Mouse (Mus musculus) cerebellum, adult 2 months (tissue): ENCODE data around the gene E330017A01Rik. TPM values are rescaled to one million over a fixed set of nuclear protein-coding genes. Genes with fewer than 3 reads are reported as not detected.

Experiments
- DNase-seq, 2 experiments: peaks; one replicate each; pipeline ENCODE4 v3.0.0; 2021
- H3K27ac ChIP-seq: fragments of 200-500 bp; 2 replicates; pipeline ENCODE4 v1.5.1; 2012; ENCODE audit warnings: low read length, control low read depth, inconsistent platforms; ENCODE audit not compliant: insufficient read depth
- H3K27me3 ChIP-seq: fragments of 200-500 bp; 2 replicates; pipeline ENCODE4 v1.6.1; 2012; ENCODE audit warnings: inconsistent platforms, mild to moderate bottlenecking, low read length, moderate library complexity; ENCODE audit not compliant: control insufficient read depth, insufficient read depth
- H3K4me1 ChIP-seq: fragments of 200-500 bp; 2 replicates; pipeline ENCODE4 v1.6.1; 2011; ENCODE audit warnings: low read length; ENCODE audit not compliant: control insufficient read depth, insufficient read depth
- H3K4me3 ChIP-seq: fragments of 200-500 bp; replicated peaks from 2 replicates; pipeline ENCODE3; 2011; ENCODE audit warnings: mild to moderate bottlenecking, low read depth, low read length, control low read depth; ENCODE audit not compliant: insufficient read depth
- CTCF ChIP-seq: fragments of 200-500 bp; IDR thresholded peaks from 2 replicates; pipeline ENCODE4 v1.5.1; 2011; ENCODE audit warnings: low read depth, mild to moderate bottlenecking, control low read depth, low read length, moderate library complexity, borderline replicate concordance; ENCODE audit not compliant: insufficient read depth
- POLR2A ChIP-seq: fragments of 200-500 bp; IDR thresholded peaks from 2 replicates; pipeline ENCODE4 v1.6.1; 2011; ENCODE audit warnings: low read length, control low read depth, borderline replicate concordance; ENCODE audit not compliant: insufficient read depth
- WGBS: fragments of 180-500 bp; shearing (Covaris S2); methylation state at CpG from one replicate; pipeline ENCODE4 v1.1.7; 2018; 5-methylcytosine and 5-hydroxymethylcytosine counted together
- polyA plus RNA-seq: library from polyadenylated mRNA; depleted of rRNA; stranded (reverse); fragments of >200 nt; gene quantifications from 2 replicates; pipeline ENCODE4 v1.2.3, GENCODE M21; 2012; rRNA removed

The E330017A01Rik gene
- polyA plus RNA-seq, 1 experiment: not detected

DNA sequence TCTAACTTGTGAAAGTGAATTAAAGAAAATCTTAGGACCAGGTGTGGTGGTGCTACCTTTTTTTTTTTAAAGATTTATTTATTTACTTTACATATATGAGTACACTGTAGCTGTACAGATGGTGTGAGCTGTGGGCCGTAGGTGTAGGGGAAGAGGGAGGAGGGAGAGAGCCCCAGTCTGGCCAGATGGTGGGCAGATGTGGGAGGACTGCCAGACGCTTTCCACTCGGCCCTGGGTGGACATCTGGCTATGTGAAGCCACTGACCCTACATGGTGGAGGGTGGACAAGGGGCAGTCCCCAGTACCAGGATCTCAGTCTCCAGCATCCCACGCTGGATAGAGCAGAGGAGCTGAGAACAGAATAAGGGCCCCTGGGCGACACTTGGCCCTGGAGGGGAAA, 31.4 kb downstream of the E330017A01Rik start:
- TF ChIP-seq POLR2A: no peak
- TF ChIP-seq CTCF: no peak
- 48% methylated on average over 5 of the region's 5 CpGs for WGBS
- no peak overlapping the region for H3K27ac ChIP-seq

DNA sequence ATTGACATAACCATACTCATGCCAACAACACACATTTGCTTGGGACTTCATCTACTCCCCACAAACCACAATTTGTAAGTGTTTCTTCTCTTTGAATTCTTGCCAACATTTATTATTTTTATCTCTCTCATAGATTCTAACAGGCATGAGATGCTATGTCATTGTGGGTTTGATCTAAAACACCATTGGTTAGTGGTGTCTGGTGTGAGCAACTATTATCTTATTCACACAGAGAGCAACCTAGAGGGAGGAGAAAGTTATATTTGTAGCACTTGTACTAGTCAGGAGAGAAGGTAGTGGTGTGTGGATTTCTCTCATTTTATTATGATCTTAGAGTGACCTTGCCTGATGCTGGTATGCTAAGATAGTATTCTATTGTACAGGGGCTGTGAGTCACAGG, 33.9 kb downstream of the E330017A01Rik start:
- TF ChIP-seq POLR2A (no peak), CTCF (no peak)
- DNase-seq: no peak
- no peaks in the 10 kb centered on the region for H3K4me1 ChIP-seq
- no peak overlapping the region for H3K4me3 ChIP-seq
- H3K27me3 ChIP-seq: no peaks in the 10 kb centered on the region
- H3K27ac ChIP-seq: no peak overlapping the region

More for the DNA sequence above, 31.4 kb downstream of the E330017A01Rik start:
- Histone ChIP-seq H3K27me3 (no peaks in the 10 kb centered on the region), H3K4me3 (no peak overlapping the region), H3K4me1 (no peaks in the 10 kb centered on the region)
- DNase-seq: no peak

DNA sequence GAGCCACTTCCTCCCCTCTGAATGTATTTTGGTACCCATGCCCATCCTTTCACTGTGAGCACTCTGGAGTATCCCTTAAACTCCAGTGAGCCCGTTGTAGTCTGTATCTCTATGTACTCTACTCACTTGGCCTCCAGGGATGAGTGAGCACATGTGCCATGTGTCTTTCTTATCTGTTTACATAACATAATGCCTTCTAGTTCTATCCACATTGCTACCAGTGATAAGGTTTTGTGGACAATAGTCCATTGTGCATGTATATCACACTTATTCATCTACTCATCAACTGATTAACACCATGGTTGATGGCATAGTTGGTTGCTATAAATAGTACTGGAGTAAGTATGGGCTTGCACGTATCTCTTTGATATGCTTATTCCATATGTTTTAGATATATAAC, 34.7 kb downstream of the E330017A01Rik start:
- Histone ChIP-seq H3K4me3 (no peak overlapping the region), H3K27me3 (no peaks in the 10 kb centered on the region), H3K4me1 (no peaks in the 10 kb centered on the region), H3K27ac (no peak overlapping the region)
- TF ChIP-seq CTCF (no peak), POLR2A (no peak)
- no peak for DNase-seq
- WGBS: 81% methylated on average over 2 of the region's 2 CpGs

DNA sequence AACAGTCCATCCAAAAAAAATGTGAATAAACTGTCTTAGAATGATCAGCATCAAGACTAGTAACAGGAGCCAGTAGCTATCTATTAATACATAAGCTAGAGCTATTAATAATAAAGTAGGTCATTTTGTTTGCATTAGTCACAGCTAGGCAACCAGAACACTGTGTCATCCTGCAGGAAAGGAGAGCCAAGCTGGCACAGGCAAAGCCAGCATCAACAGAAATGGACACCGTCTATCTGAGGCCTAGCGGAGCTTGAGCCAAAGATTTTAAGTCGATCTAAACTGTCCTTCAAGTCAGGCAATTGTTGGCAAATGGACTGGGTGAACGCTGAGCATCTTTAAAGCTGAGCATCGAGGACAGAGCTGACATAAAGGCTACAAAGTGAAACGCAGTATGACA, 37.7 kb downstream of the E330017A01Rik start:
- Histone ChIP-seq H3K4me1 (no peaks in the 10 kb centered on the region), H3K27me3 (no peaks in the 10 kb centered on the region), H3K4me3 (no peak overlapping the region), H3K27ac (no peak overlapping the region)
- WGBS: 29% methylated on average over 6 of the region's 6 CpGs
- TF ChIP-seq CTCF (no peak), POLR2A (no peak)
- DNase-seq: peak; percentile 31 to 74

- Histone ChIP-seq H3K27ac (no peak overlapping the region), H3K4me1 (no peaks in the 10 kb centered on the region), H3K4me3 (no peak overlapping the region), H3K27me3 (no peaks in the 10 kb centered on the region)
- 75% methylated on average over 3 of the region's 3 CpGs for WGBS
- DNase-seq: no peak
- TF ChIP-seq CTCF (no peak), POLR2A (no peak)
Observed at GRCm38 (mm10) chr16:58591299-58591698, 47.2 kb downstream of the E330017A01Rik start.

- DNase-seq: no peak
- Histone ChIP-seq H3K27me3 (no peaks in the 10 kb centered on the region), H3K27ac (no peak overlapping the region), H3K4me3 (no peak overlapping the region), H3K4me1 (no peaks in the 10 kb centered on the region)
- TF ChIP-seq POLR2A (no peak), CTCF (no peak)
Observed at GRCm38 (mm10) chr16:58589444-58589843, 49.1 kb downstream of the E330017A01Rik start.

Other genes starting within 250 kb of the E330017A01Rik start
- gene Dcbld2, start 230.3 kb downstream of the E330017A01Rik start, polyA plus RNA-seq: 17.0 and 17.1 TPM in 2 replicates
- gene St3gal6, start 114.5 kb downstream of the E330017A01Rik start, polyA plus RNA-seq: 23.9 and 25.3 TPM in 2 replicates
- gene Gm813, start 21.8 kb downstream of the E330017A01Rik start, polyA plus RNA-seq: not detected in 2 replicates
- 40.9 and 44.4 TPM in 2 replicates for gene Cpox, start 31.6 kb upstream of the E330017A01Rik start, polyA plus RNA-seq
- gene Gpr15, start 80.3 kb upstream of the E330017A01Rik start, polyA plus RNA-seq: 0.06 TPM in 1 of 2 replicates, not detected in the other
- gene Cldnd1, start 89.2 kb upstream of the E330017A01Rik start, polyA plus RNA-seq: 134 and 137 TPM in 2 replicates
- not detected in 2 replicates for gene Olfr172, start 124.4 kb upstream of the E330017A01Rik start, polyA plus RNA-seq
- not detected in 2 replicates for gene Olfr173, start 161.5 kb upstream of the E330017A01Rik start, polyA plus RNA-seq
- not detected in 2 replicates for gene Olfr175-ps1, start 188.0 kb upstream of the E330017A01Rik start, polyA plus RNA-seq
- gene Olfr177, start 236.0 kb upstream of the E330017A01Rik start, polyA plus RNA-seq: not detected in 2 replicates